Mouse (Mus musculus): Measurements from ENCODE around the gene Sv2b.

GRCm38 (mm10) chr7:75305901-75306465 is 3.1 kb downstream of the Sv2b start:
- TF ChIP-seq CTCF (IDR thresholded peaks at IDR 0.05; ENCODE audit: extremely low read depth, insufficient read depth, insufficient read length, insufficient replicate concordance) (no peak), POLR2A (IDR thresholded peaks at IDR 0.05; ENCODE audit: low read depth, low read length) (no peak)

All from spleen, adult 2 months (tissue).